Mouse (Mus musculus) spleen, adult 2 months (tissue): ENCODE results near the gene Top1.

Experiments used
- CTCF ChIP-seq: fragments of 200-500 bp; IDR thresholded peaks from 2 replicates; pipeline ENCODE4 v1.5.1; 2011; ENCODE audit warnings: mild to moderate bottlenecking, inconsistent platforms; ENCODE audit not compliant: insufficient read depth, insufficient read length, insufficient replicate concordance; ENCODE audit errors: extremely low read depth
- POLR2A ChIP-seq: fragments of 200-500 bp; IDR thresholded peaks from 2 replicates; pipeline ENCODE4 v1.6.1; 2011; ENCODE audit warnings: low read depth, low read length, inconsistent platforms

DNA sequence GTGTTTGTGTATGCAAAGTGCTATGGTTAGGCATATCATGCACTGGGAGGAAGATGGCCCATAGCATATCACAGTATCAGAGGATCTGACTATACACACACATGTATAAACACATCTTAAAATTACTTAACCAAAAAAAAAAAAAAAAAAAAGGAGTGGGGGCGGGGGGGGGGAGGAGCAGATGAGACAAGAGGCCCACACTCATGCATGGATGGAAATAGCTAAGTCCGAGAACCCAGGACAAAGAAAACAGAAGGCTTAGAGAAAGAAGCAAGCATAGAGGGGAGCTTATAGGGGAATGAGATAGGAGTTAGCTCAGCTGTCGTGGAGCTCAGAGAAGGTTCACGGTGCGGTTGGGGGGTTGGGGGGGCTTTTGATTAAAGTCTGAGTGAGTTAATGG lies 17.6 kb upstream of the Top1 start:
- TF ChIP-seq CTCF (no peak), POLR2A (no peak)
